Mouse (Mus musculus): ENCODE results near the gene Ptpn13.

The Ptpn13 gene

GRCm38 (mm10) chr5:103458411-103458810, 33.4 kb downstream of the Ptpn13 start:
- no peak for DNase-seq (ENCODE audit: low spot score in 2 of 2)

- no peak for DNase-seq (ENCODE audit: low spot score in 2 of 2)
Observed at GRCm38 (mm10) chr5:103458959-103459675, 34.1 kb downstream of the Ptpn13 start.

- DNase-seq (ENCODE audit: low spot score in 2 of 2) = no peak
Observed at GRCm38 (mm10) chr5:103460903-103461302, 35.9 kb downstream of the Ptpn13 start.

GRCm38 (mm10) chr5:103463661-103464219, 38.7 kb downstream of the Ptpn13 start:
- no peak for DNase-seq (ENCODE audit: low spot score in 2 of 2)

GRCm38 (mm10) chr5:103464329-103464728, 39.3 kb downstream of the Ptpn13 start:
- no peak for DNase-seq (ENCODE audit: low spot score in 2 of 2)

GRCm38 (mm10) chr5:103464771-103465170, 39.8 kb downstream of the Ptpn13 start:
- no peak for DNase-seq (ENCODE audit: low spot score in 2 of 2)

- DNase-seq (ENCODE audit: low spot score in 2 of 2) = no peak
Observed at GRCm38 (mm10) chr5:103472670-103473069, 47.7 kb downstream of the Ptpn13 start.

- no peak for DNase-seq (ENCODE audit: low spot score in 2 of 2)
Observed at GRCm38 (mm10) chr5:103473467-103474096, 48.6 kb downstream of the Ptpn13 start.

- no peak for DNase-seq (ENCODE audit: low spot score in 2 of 2)
Observed at GRCm38 (mm10) chr5:103474259-103474658, 49.3 kb downstream of the Ptpn13 start.

GRCm38 (mm10) chr5:103475503-103475902, 50.5 kb downstream of the Ptpn13 start:
- DNase-seq (ENCODE audit: low spot score in 2 of 2) = no peak

GRCm38 (mm10) chr5:103479503-103479902, 54.5 kb downstream of the Ptpn13 start:
- no peak for DNase-seq (ENCODE audit: low spot score in 2 of 2)

GRCm38 (mm10) chr5:103481222-103481621, 56.2 kb downstream of the Ptpn13 start:
- DNase-seq (ENCODE audit: low spot score in 2 of 2) = no peak

GRCm38 (mm10) chr5:103487001-103487400, 62.0 kb downstream of the Ptpn13 start:
- no peak for DNase-seq (ENCODE audit: low spot score in 2 of 2)

GRCm38 (mm10) chr5:103490964-103491363, 66.0 kb downstream of the Ptpn13 start:
- DNase-seq (ENCODE audit: low spot score in 2 of 2) = no peak

- no peak for DNase-seq (ENCODE audit: low spot score in 2 of 2)
Observed at GRCm38 (mm10) chr5:103491788-103492187, 66.8 kb downstream of the Ptpn13 start.

- DNase-seq (ENCODE audit: low spot score in 2 of 2) = no peak
Observed at GRCm38 (mm10) chr5:103497061-103497460, 72.1 kb downstream of the Ptpn13 start.

GRCm38 (mm10) chr5:103497480-103497879, 72.5 kb downstream of the Ptpn13 start:
- no peak for DNase-seq (ENCODE audit: low spot score in 2 of 2)

GRCm38 (mm10) chr5:103499305-103499704, 74.3 kb downstream of the Ptpn13 start:
- no peak for DNase-seq (ENCODE audit: low spot score in 2 of 2)

GRCm38 (mm10) chr5:103501076-103501475, 76.1 kb downstream of the Ptpn13 start:
- no peak for DNase-seq (ENCODE audit: low spot score in 2 of 2)

GRCm38 (mm10) chr5:103501839-103502238, 76.8 kb downstream of the Ptpn13 start:
- DNase-seq (ENCODE audit: low spot score in 2 of 2) = no peak

GRCm38 (mm10) chr5:103513162-103513561, 88.2 kb downstream of the Ptpn13 start:
- no peak for DNase-seq (ENCODE audit: low spot score in 2 of 2)

- DNase-seq (ENCODE audit: low spot score in 2 of 2) = no peak
Observed at GRCm38 (mm10) chr5:103514441-103514840, 89.4 kb downstream of the Ptpn13 start.

- DNase-seq (ENCODE audit: low spot score in 2 of 2) = no peak
Observed at GRCm38 (mm10) chr5:103515876-103516275, 90.9 kb downstream of the Ptpn13 start.

Data from right cerebral cortex, postnatal 10 days (tissue).